Mouse (Mus musculus): Measurements from ENCODE around the gene Vsx2. TPM values are rescaled to one million over a fixed set of nuclear protein-coding genes. Genes with fewer than 3 reads are reported as not detected.
"Not testable (repeated sequence)": the region's sequence is repeated elsewhere in the genome, so short reads cannot be mapped to it uniquely, and the experiment has no call there.

The Vsx2 gene
- total RNA-seq (2021), result under 1 TPM in 1 of 2 experiments, not detected in 1; 0.07 TPM
- long read RNA-seq, experiment 1, result 0 reads
- long read RNA-seq, experiment 2, result 0 reads

DNA sequence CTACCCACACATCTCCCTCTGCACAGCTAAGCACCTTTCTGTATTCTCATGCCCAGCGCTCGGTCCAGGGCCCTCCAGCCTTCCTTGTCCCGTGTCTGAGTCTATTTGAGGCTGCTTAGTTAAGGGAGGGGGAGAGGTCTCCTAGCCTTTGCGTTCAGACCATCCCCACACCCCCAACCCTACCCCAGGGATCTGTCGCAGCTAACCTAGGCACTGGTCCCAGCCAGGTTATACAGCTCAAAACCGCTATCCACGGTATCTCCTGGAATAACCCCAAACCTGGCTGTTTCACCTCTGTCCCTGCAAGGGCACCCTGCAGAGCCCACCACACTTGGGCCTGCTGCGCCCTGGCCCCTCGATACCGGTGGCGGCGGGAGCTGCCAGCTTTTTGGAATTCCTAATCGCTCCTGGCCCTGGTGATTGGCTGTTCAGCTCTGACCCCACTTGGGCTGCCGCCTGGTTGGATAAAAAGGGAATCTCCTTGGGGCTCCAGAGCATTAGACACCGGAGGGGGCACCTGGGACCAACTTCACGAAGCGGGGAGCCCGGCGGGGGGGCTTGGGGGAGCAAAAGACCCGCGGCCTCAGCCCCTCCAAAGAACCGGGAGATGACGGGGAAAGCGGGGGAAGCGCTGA is at the start of gene Vsx2:
Vsx2 (plus strand) TSS at position 427 of the 635 bp plus-strand sequence.
- no peak for DNase-seq
- intact Hi-C loops (cut with DNase I), result no loop called here

DNA sequence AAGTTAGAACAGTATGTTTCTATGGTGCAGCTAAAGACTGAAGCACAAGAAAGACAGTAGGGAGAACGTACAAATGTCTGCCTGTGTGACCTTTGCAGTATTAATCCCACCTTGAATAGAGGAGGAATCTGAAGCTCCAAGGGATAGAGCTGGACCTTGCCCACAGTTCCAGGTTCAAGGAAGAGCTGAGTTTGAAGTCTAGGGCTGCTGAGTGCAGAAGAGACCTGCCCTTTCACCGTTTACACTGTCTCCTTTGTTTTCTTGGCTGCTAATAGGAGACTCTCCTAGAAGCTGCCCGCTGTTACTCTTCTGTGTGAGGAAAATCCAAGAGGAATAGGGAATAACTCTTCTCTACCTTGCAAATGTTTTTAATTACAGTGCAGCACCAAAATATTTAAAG is 45.8 kb upstream of the Vsx2 start:
- intact Hi-C loops (cut with DNase I), result no loop called here
- DNase-seq, result no peak

DNA sequence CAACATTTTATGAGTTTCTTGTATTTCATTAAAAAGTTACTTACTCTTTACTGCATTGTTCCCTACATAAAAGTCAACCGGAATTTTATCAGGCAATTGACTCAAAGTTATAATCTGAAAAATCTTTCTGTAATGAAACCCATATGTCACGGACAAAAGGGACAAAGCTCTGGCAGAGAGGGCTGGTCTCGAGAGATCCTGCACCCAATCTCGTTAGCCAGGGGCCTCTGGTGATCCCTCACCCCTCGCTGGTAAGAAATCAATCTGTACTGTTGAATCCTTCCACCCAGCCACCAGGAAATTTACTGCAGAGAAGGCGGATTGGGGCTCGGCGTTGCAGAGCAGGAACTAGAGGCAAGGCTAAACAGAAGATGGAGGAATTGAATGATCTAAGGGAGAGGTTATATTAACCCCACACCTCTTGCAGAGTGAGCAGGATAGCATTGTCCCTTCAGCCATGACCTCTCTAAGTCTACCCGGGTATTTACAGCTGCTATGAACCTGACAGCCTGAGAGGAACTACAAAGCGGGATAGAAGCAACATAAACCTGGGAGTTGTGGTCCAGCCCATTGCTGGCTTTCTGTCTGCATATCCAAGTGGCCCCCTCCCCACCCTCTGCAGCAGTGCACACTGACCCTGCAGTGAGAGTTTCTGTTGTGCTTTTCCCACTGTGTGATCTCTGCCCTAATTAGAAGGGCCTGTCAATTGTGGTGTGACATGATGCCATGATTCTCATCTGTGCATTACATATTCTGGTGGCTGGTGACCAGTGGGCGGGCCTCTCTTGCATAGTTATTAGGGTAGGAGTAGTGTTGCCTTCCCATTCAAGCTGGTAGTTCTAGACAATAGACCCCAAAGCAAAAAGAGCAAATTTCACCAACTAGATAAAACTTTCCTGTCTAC is 45.2 kb upstream of the Vsx2 start:
- intact Hi-C loops (cut with DNase I), result no loop called here
- DNase-seq, result no peak

DNA sequence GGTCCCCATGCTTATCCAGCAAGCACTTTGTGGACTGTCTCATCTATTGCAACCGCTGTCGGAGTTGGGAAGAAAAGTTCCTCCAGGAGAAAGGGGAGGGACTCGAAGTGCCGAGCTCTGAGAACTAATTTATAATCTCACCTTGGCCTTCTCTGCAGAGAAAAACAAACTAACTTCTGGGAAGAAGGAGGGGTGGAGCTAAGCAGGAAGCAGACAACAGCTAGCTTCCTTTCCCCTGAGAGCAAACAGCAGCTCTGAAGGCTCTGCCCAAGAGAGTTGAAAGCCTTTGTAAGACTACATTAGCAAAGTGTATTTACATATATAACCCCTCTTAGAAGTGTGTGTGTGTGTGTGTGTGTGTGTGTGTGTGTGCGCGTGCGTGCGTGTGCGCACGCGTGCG is 44.1 kb upstream of the Vsx2 start:
- DNase-seq, result no peak
- intact Hi-C loops (cut with DNase I), result no loop called here

DNA sequence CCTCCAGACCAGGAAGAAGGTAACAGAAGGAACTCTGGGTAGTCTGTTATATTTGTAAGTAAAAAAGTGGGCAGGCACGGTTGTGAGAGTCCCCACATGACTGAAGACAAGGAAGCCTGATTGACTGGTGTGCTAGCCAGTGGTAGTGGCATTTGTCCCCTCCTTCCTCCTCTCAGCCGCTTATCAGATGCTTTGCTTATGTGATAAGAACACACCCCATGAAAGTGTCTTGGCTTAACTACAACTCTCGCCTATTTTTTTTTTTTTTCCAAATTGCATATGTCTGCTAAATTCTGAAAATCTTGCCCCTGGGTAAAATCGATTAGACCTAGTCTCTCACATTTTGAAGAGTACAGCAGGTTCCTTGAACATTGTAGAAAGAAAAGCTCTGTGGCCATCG is 39.1 kb upstream of the Vsx2 start:
- intact Hi-C loops (cut with DNase I), result no loop called here
- no peak for DNase-seq

DNA sequence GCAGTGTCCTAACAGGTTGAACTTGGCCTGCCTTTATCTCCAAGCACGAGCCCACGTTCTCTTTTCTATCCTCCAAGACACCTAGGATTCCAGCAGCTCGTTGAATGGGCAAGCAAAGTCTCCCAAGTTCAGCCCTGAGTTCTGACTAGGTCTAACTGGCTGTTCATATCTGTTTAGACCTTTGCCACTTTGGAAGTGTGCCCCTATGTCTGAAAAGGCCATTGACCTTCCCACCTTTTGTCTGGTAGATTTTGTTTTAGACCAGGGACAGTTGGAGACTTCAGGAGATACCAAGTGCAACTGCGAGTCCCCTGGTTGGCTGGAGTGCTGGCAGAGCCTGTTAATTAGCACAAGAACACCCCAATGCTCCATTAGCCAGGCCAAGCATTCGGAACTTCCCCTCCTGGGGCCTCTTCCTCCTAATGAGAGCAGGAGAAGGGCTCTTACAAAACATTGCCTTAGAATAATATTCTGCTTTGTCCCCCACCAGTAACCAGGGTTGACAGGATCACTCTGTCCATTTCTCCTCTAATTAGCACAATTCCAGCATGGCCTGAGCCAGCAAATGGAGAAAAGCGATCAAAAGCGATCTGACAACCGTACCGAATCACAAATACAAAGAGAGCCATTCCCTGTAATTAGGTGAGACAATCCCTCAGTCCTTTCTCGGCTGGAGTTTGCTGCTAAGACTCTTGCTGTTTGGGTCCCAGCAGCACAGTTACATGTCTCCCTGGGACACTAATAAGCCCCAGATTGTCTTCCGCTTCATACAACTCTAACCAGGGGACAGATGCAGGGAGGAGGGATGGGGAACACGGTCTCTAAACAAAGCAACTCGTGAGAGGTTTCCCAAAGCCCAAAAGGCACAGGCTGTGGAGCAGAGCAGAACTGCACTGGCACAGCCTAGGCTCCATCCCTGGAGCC is 37.4 kb upstream of the Vsx2 start:
- DNase-seq, result no peak
- intact Hi-C loops (cut with DNase I), result no loop called here

DNA sequence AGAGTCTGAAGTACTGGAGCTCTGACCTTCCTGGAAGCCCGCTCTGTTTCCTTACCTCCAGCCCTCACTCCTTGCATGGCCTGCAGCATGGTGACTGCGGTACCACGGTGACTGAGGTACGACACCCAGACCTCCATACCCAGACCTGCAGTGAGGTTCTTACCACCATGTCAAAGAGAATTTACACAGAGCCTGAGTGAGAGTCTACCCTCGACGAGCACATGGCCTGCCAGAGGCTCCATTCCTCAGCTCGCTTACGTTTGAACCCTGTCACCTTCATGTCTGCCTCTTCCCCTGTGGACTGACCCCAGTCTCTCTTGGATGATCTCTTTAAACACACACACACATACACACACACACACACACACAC is 36.7 kb upstream of the Vsx2 start:
- no peak for DNase-seq
- intact Hi-C loops (cut with DNase I), result no loop called here

DNA sequence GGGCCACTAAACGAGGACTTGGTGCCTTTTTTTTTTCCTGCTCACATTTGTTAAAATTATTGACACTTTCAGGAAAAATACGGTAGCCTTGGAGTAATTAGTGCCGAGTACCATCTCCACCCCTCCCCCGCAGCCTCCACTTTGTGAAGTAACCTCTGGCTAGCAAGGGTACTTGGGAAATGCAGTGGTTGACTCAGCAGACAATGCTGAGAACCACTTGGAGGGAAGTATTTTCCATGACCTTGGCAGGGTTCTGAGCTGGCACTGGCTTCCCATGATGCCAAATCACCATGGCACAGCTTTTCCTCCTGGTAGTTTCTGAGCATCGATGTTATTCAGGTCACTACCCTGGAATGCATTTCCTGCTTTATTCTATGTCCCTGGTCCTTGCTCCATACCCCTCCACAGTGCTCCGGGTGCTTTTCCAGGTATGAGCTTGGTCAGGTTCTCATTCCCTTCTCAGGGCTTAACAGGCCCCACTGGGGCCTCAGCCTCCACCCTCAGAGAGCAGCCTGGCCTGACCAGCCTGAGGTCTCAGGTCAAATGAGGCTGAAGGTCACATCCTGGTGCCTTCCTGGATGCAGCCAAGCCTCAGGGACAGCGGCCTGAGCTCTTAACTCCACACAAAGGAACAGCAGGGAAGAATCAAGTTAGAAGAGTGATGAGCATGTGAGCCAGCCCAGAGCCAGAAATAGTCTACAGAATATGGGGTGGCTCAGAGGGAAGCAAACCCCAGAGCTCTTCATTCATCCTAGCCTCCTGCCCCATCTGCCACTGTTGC is 35.7 kb upstream of the Vsx2 start:
- no peak for DNase-seq
- intact Hi-C loops (cut with DNase I), result no loop called here

DNA sequence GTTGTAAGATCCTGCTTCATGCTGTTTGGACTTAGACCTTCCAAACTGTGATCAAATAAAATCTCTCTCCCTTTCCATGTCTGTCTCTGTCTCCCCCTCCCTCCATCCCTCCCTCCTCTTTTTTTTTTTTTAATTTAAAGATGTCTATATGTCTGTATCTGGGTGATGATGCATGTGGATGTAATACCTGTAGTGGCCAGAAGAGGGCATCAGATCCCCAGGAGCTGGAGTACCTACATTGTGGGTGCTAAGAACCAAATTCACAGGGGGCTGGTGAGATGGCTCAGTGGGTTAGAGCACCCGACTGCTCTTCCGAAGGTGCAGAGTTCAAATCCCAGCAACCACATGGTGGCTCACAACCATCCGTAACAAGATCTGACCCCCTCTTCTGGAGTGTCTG is 30.0 kb upstream of the Vsx2 start:
- DNase-seq, result not testable (repeated sequence)

DNA sequence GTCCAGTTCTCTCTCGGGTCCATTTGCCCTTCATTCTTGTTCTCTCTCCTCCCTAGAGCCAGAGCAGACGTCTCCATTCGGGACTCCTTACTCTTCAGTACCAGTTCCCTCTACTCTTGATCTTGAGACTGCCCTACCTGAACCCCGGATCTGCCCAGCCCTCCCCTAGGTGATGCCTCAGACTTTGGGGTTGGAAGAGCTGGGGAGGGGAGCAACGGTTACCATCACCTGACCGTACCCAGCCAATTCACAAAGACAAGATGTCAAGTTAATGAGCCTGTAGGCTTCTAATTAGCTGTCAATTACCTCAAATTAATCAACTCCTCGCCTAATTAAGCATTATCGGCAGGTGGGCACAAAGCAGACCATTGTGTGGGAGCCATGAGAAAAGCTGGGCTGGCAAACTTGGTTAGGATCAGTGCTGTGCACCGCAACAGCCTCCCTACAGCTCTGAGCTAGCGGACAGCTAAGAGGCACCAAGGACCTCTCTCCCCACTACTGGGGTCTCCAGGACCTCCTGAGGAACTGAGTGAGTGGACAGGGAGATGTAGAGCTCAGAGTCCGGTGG is 28.1 kb upstream of the Vsx2 start:
- intact Hi-C loops (cut with DNase I), result loop anchor here (5.0 kb wide), 1 partner anchor 74 kb away; no protein-coding TSS in a partner anchor
- DNase-seq, result no peak

More for the DNA sequence above, 30.0 kb upstream of the Vsx2 start:
- intact Hi-C loops (cut with DNase I), result not testable (repeated sequence)

DNA sequence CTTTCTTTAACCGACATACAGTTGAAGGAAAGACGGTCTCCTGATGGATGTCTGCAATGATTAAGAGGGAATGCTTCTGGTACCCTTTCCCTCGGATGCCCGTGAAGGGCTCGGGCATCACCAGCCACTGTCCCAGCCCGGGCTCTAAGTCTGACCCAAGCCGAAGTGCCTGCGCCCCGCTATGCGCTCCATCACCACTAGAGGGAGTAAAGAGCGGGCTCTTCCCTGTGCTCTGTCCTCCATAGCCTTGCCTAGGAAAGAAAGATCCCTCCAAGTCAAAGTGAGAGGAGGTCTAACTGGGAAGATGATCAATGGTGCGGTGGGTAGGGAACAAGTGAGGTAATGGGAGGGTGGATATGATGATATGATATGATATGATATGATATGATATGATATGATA is 23.5 kb upstream of the Vsx2 start:
- peak; percentile 70 to 78 for DNase-seq
- intact Hi-C loops (cut with DNase I), result loop anchor here (5.0 kb wide), 1 partner anchor 41 kb away; no protein-coding TSS in a partner anchor

DNA sequence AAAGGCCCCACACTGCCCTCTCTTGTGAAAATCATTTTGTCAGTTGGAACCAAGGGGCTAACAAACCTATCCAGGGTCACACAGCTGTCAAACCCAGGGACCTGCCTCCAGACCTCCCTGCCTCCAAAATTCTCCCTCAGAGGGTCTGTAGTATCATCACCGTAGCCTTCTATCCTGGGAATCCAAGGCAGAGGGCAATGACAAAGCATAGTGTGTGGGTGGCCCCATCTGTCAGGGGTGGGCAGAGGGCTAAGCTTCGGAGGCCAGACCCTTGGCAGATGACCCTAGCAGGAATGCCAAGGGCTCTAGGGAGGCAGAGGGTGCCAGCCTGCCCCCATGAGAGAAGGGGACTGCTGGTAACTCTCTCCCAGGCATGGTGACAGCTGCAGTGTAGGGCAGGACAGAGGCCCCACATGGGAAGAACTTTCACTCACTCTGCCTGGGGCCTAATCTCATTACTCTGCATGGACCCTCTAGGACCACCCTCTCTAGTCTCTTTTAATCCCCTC is 22.9 kb upstream of the Vsx2 start:
- DNase-seq, result no peak
- intact Hi-C loops (cut with DNase I), result loop anchor here (5.0 kb wide), 1 partner anchor 41 kb away; no protein-coding TSS in a partner anchor

DNA sequence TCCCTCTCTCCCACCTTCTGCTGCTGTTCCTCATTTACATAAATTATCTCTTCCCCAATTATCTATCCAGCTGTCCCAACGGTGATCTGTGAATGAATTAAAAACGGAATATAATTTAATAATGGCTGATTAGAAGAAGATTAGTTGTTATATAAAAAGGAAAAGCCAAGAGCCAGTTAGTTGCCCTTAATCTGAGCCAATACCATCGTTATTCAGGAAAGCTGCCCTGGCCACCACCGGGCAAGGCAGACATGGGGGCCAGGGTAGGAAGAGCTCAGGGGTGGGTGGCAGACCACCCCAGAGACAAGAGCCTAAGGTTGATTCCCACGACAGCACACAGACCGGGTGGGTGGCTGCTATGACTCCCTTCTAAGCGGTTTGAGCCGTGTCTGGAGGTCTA is 21.3 kb upstream of the Vsx2 start:
- intact Hi-C loops (cut with DNase I), result loop anchor here (5.0 kb wide), 1 partner anchor 39 kb away; no protein-coding TSS in a partner anchor
- DNase-seq, result no peak

DNA sequence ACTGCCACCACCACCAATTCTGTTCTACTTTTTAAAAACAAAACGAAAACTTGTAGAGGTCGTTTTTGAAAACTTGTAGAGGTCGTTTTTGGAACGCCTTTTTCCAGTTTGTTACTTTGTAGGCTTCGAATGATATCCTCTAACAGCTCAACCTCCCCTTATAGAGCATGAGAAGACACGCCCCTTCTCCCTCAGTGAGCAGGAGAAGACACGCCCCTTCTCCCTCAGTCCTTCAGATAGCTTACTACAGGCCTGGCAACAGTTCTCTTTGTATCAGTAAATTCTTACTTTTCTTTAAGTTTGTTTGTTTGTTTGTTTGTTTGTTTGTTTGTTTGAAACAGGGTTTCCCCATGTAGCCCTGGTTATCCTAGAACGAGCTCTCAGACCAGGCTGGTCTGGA is 14.3 kb upstream of the Vsx2 start:
- DNase-seq, result no peak
- intact Hi-C loops (cut with DNase I), result no loop called here

DNA sequence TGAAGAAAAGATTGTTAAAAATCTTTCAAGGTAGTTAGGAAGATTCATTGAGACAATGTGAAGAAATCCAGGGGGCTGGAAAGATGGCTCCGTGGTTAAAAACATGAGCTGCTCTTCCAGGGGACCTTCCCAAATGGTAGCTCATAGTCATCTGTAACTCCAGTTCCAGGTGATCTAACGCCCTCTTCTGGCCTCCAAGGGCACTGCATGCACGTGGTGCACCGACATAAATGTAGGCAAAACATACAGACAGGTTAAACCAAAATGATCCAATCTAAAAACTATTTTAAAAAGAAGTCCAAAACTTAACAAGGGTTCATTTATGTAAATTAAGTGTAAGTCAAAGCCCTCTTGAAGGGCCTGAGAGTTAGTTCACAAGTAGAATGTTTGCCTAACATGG is 7.0 kb upstream of the Vsx2 start:
- no peak for DNase-seq
- intact Hi-C loops (cut with DNase I), result no loop called here

DNA sequence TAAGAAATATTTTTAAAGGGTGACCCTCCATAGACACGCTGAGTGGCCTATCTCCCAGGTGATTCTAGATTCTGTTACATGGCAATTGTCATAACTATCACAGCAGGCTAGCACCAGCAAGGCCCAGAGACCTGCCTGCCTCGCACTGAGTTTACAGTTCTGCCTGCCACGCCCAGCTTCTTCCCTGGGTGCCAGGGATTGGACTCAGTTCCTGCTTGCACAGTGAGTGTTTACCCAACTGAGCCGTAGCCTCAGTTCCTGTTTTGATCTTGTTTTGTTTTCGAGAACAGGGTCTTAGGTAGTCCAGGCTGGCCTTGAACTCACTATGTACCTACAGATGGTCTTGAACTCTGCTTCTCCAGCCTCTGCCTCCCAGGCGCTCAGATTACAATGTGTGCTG is 2.0 kb upstream of the Vsx2 start:
- DNase-seq, result no peak
- intact Hi-C loops (cut with DNase I), result no loop called here

DNA sequence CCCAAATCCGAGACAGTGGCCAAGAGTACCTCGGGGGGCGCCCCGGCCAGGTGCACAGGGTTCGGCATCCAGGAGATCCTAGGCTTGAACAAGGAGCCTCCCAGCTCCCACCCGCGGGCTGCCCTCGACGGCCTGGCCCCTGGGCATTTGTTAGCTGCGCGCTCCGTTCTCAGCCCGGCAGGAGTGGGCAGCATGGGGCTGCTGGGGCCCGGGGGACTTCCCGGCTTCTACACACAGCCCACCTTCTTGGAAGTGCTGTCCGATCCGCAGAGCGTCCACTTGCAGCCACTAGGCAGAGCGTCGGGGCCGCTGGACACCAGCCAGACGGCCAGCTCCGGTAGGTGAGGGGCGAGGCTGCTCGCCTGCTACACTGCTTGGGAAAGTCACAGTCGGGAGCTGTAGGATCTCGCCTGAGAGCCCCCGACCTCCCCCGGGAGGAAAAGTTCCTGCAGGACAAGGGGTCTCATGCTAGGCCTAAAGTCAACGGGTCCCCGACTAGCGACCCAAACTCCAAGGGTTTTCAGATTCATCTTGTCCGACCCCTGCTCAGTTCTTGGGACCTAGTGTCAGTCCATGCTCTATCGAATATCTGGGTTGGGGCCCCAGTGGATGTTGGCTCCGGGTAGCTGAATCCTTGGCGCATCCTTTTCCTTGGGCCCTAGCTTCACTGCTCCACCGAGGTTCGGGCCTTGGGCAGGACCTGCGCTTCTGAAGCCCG is 573 bp downstream of the Vsx2 start:
- DNase-seq, result no peak
- intact Hi-C loops (cut with DNase I), result no loop called here

DNA sequence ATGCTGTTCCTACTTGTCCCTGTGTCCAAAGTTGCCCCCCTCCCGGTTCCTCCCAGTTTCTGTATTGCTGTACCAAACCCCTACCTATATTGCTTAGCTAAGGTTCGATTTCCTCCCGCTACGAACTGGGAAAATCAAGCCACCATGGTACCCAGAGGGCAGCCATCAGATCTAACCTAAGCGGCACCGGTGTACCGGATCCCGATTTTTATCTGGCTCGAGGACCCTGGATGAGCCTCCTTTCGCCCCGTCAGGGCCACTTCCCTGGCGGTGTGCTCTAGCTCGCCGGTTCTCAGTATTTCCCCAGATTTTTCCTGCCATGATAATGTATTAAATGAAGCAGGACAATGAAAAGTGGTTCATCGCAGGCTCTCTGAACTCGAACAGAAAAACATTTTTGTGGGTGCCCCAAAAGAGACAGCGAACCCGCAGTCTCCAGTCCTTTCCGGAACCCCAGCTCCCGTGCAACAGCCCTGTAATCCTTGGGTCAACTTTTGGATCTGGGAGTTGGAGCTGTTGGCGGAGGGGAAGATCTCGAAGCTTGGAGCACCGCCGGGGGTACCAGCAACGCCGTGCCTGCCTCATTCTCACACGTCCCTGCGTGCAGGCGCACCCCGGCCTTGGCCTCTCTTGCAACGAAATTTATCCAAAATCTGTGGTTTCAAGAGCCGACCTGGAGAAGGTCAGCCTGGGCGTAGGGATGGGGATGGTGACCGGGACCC is 1.3 kb downstream of the Vsx2 start:
- peak in 1 of 2 experiments; percentile 7 for DNase-seq
- intact Hi-C loops (cut with DNase I), result no loop called here
